Mouse (Mus musculus) stomach, embryonic 14.5 days (tissue): ENCODE measurements around the gene Aamp. TPM values are rescaled to one million over a fixed set of nuclear protein-coding genes. Genes with fewer than 3 reads are reported as not detected.

ENCODE experiments used
- ATAC-seq: fragments of 200-750 bp; cut with Nextera tagmentation; 2 replicates; pipeline ENCODE4 v1.8.0; 2017; ENCODE audit warnings: low read depth, moderate TSS enrichment; ENCODE audit not compliant: insufficient number of reproducible peaks, insufficient read depth, low FRiP score
- H3K27ac ChIP-seq: fragments of 300-500 bp; sonication (generic); 2 replicates; pipeline ENCODE4 v1.5.1; 2014; ENCODE audit warnings: mild to moderate bottlenecking, low read length, moderate library complexity, mixed read lengths
- H3K27me3 ChIP-seq: fragments of 300-500 bp; sonication (generic); 2 replicates; pipeline ENCODE4 v1.6.1; 2014; ENCODE audit warnings: low read length, control low read depth, mixed read lengths; ENCODE audit not compliant: control insufficient read depth, insufficient read depth
- H3K36me3 ChIP-seq: fragments of 300-500 bp; sonication (generic); 2 replicates; pipeline ENCODE4 v1.6.1; 2014; ENCODE audit warnings: mild to moderate bottlenecking, control low read depth, low read length, moderate library complexity, mixed read lengths; ENCODE audit not compliant: control insufficient read depth, insufficient read depth
- H3K4me1 ChIP-seq: fragments of 300-500 bp; sonication (generic); 2 replicates; pipeline ENCODE4 v1.6.1; 2014; ENCODE audit warnings: low read length, control low read depth, mixed read lengths; ENCODE audit not compliant: control insufficient read depth, insufficient read depth
- H3K4me2 ChIP-seq: fragments of 300-500 bp; sonication (generic); replicated peaks from 2 replicates; pipeline ENCODE4 v1.6.1; 2014; ENCODE audit warnings: low read depth, low read length, control low read depth
- H3K4me3 ChIP-seq: fragments of 300-500 bp; sonication (generic); 2 replicates; pipeline ENCODE4 v1.5.1; 2014; ENCODE audit warnings: low read depth, low read length, control low read depth
- H3K9ac ChIP-seq: fragments of 300-500 bp; sonication (generic); replicated peaks from 2 replicates; pipeline ENCODE4 v1.6.1; 2014; ENCODE audit warnings: low read depth, mild to moderate bottlenecking, control low read depth, low read length, moderate library complexity, mixed read lengths
- H3K9me3 ChIP-seq: fragments of 300-500 bp; sonication (generic); 2 replicates; pipeline ENCODE4 v1.6.1; 2016; ENCODE audit warnings: low read depth, low read length, control low read depth; ENCODE audit not compliant: control insufficient read depth
- WGBS: fragments of 180-500 bp; shearing (Covaris S2); extraction: QIAGEN DNeasy Blood & Tissue Kit; methylation state at CpG from one replicate; pipeline ENCODE4 v1.1.7; 2014; 5-methylcytosine and 5-hydroxymethylcytosine counted together
- polyA plus RNA-seq: library from polyadenylated mRNA; unstranded; fragments of >200 nt; fragmentation: Nextera tagmentation; extraction: Ambion mirVana; gene quantifications from 2 replicates; pipeline ENCODE4 v1.2.1, GENCODE M21; 2014

Aamp gene
- polyA plus RNA-seq, 1 experiment from 2014 or later: 261 TPM

- Histone ChIP-seq H3K9me3 (no peaks in the 10 kb centered on the region), H3K36me3 (peaks cover 15% of the 10 kb centered on the region), H3K27ac (peak overlapping the region; percentile 98), H3K4me2 (peak overlapping the region; percentile 33), H3K9ac (no peak overlapping the region), H3K27me3 (no peaks in the 10 kb centered on the region), H3K4me1 (peaks cover 57% of the 10 kb centered on the region), H3K4me3 (0 out of 2 replicates have a peak overlapping the region, but pooled peaks have one; percentile 0)
- ATAC-seq: no peak
- WGBS: 7% methylated on average over 6 of the region's 6 CpGs
Observed at GRCm38 (mm10) chr1:74296477-74296876, 11.9 kb upstream of the Aamp start.

GRCm38 (mm10) chr1:74295456-74296171, 11.1 kb upstream of the Aamp start:
- Histone ChIP-seq H3K4me2 (peak overlapping the region; percentile 33), H3K9me3 (no peaks in the 10 kb centered on the region), H3K27ac (peak overlapping the region; percentile 98), H3K36me3 (peaks cover 24% of the 10 kb centered on the region), H3K4me3 (0 out of 2 replicates have a peak overlapping the region, but pooled peaks have one; percentile 0), H3K4me1 (peaks cover 57% of the 10 kb centered on the region), H3K9ac (no peak overlapping the region; the same call in 1 of the 2 replicates), H3K27me3 (no peaks in the 10 kb centered on the region)
- WGBS: 5% methylated on average over 9 of the region's 9 CpGs
- peak; percentile 88 for ATAC-seq

GRCm38 (mm10) chr1:74294733-74295455, 10.4 kb upstream of the Aamp start:
- H3K4me2 ChIP-seq: peak overlapping the region; percentile 33; the same call in 1 of the 2 replicates
- no peaks in the 10 kb centered on the region for H3K27me3 ChIP-seq
- H3K4me1 ChIP-seq: peaks cover 60% of the 10 kb centered on the region
- 90% methylated on average over 6 of the region's 6 CpGs for WGBS
- no peak for ATAC-seq
- H3K9ac ChIP-seq: no peak overlapping the region
- H3K9me3 ChIP-seq: no peaks in the 10 kb centered on the region
- no peak overlapping the region for H3K4me3 ChIP-seq
- peak overlapping the region; percentile 98 for H3K27ac ChIP-seq
- H3K36me3 ChIP-seq: peaks cover 31% of the 10 kb centered on the region

- Histone ChIP-seq H3K36me3 (peaks cover 38% of the 10 kb centered on the region), H3K4me1 (peaks cover 62% of the 10 kb centered on the region), H3K9me3 (no peaks in the 10 kb centered on the region), H3K9ac (no peak overlapping the region), H3K27me3 (no peaks in the 10 kb centered on the region), H3K27ac (peak overlapping the region; percentile 18; the same call in 1 of the 2 replicates), H3K4me2 (no peak overlapping the region), H3K4me3 (no peak overlapping the region)
- no peak for ATAC-seq
- WGBS: 91% methylated on average over 3 of the region's 3 CpGs
Observed at GRCm38 (mm10) chr1:74294090-74294643, 9.6 kb upstream of the Aamp start.

GRCm38 (mm10) chr1:74293306-74293960, 8.9 kb upstream of the Aamp start:
- H3K36me3 ChIP-seq: peaks cover 45% of the 10 kb centered on the region
- peaks cover 56% of the 10 kb centered on the region for H3K4me1 ChIP-seq
- no peaks in the 10 kb centered on the region for H3K27me3 ChIP-seq
- no peak for ATAC-seq
- H3K4me2 ChIP-seq: no peak overlapping the region
- 76% methylated on average over 8 of the region's 8 CpGs for WGBS
- no peak overlapping the region for H3K4me3 ChIP-seq
- H3K9ac ChIP-seq: no peak overlapping the region
- H3K9me3 ChIP-seq: no peaks in the 10 kb centered on the region
- no peak overlapping the region for H3K27ac ChIP-seq

- 84% methylated on average over 11 of the region's 11 CpGs for WGBS
- Histone ChIP-seq H3K27ac (0 out of 2 replicates have a peak overlapping the region, but pooled peaks have one; percentile 22), H3K9ac (no peak overlapping the region), H3K9me3 (no peaks in the 10 kb centered on the region), H3K4me1 (peaks cover 47% of the 10 kb centered on the region), H3K27me3 (no peaks in the 10 kb centered on the region), H3K4me2 (no peak overlapping the region), H3K4me3 (no peak overlapping the region), H3K36me3 (peaks cover 48% of the 10 kb centered on the region)
- ATAC-seq: no peak
Observed at GRCm38 (mm10) chr1:74292331-74293020, 7.9 kb upstream of the Aamp start.

- peaks cover 33% of the 10 kb centered on the region for H3K4me1 ChIP-seq
- H3K27ac ChIP-seq: 0 out of 2 replicates have a peak overlapping the region, but pooled peaks have one; percentile 15
- H3K27me3 ChIP-seq: no peaks in the 10 kb centered on the region
- H3K4me2 ChIP-seq: no peak overlapping the region
- H3K9ac ChIP-seq: no peak overlapping the region
- 75% methylated on average over 5 of the region's 5 CpGs for WGBS
- peaks cover 52% of the 10 kb centered on the region for H3K36me3 ChIP-seq
- no peak for ATAC-seq
- no peaks in the 10 kb centered on the region for H3K9me3 ChIP-seq
- no peak overlapping the region for H3K4me3 ChIP-seq
Observed at GRCm38 (mm10) chr1:74290141-74290540, 5.6 kb upstream of the Aamp start.
